Comparison of ENCODE assay signal across 13 mouse cellular contexts in the genomic region with DNA sequence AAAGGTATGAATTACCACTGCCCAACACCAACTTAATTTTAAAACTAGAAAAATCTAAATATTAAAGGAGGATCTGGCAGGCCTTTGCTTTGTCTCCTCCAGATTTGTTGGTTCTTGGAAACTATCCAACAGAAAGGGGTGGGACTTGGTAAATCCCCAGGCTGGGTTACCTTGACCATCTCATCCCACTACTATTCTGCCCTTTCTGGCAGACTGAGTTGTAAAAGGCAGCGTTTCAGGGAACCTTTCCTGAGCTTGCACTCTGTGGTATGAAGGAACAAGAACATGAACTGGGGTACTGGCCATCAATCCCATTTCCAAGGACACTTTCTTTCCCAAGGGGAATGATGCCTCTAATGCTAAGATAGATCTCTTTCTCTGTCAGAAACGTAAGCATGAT. TPM values are rescaled to one million over a fixed set of nuclear protein-coding genes. Genes with fewer than 3 reads are reported as not detected.
DNase-seq lines count a peak whose midpoint lies in the region; ATAC-seq and TF ChIP-seq lines count a peak whose summit lies in the region.
"Had no signal": no experiment of that assay in that cellular context is flagged by ENCODE, and none has a peak within 500 bp of the region (broad histone marks: within the 10 kb centered on the region; RNA-seq: fewer than 3 reads in every experiment).

No protein-coding gene starts in this region.

- H3K4me2 ChIP-seq in embryonic facial prominence, embryonic 13.5 days = no peak overlapping the region
- H3K4me2 ChIP-seq in lung, postnatal 0 days (replicated peaks; ENCODE audit: low read depth, low read length) = no peak overlapping the region
- H3K4me2 ChIP-seq: limb, embryonic 15.5 days had no signal

- H3K27me3 ChIP-seq in embryonic facial prominence, embryonic 13.5 days = no peaks in the 10 kb centered on the region
- no peaks in the 10 kb centered on the region for H3K27me3 ChIP-seq in embryonic facial prominence, embryonic 10.5 days (replicated peaks; ENCODE audit: low read depth, poor library complexity, severe bottlenecking)
- no peaks in the 10 kb centered on the region for H3K27me3 ChIP-seq in kidney, adult 2 months (replicated peaks; ENCODE audit: control insufficient read depth, insufficient read depth, low read length)
- no peaks in the 10 kb centered on the region for H3K27me3 ChIP-seq in lung, postnatal 0 days (replicated peaks; ENCODE audit: insufficient read depth, low read length)
- H3K27me3 ChIP-seq: limb, embryonic 15.5 days had no signal

- H3K9me3 ChIP-seq in embryonic facial prominence, embryonic 13.5 days = no peaks in the 10 kb centered on the region
- no peaks in the 10 kb centered on the region for H3K9me3 ChIP-seq in embryonic facial prominence, embryonic 10.5 days
- H3K9me3 ChIP-seq in lung, postnatal 0 days (ENCODE audit: low read length) = no peaks in the 10 kb centered on the region
- H3K9me3 ChIP-seq: forebrain, embryonic 10.5 days; limb, embryonic 15.5 days had no signal

- H3K36me3 ChIP-seq in embryonic facial prominence, embryonic 13.5 days = no peaks in the 10 kb centered on the region
- H3K36me3 ChIP-seq in embryonic facial prominence, embryonic 10.5 days (replicated peaks) = no peaks in the 10 kb centered on the region
- no peaks in the 10 kb centered on the region for H3K36me3 ChIP-seq in kidney, adult 2 months (ENCODE audit: control insufficient read depth, insufficient read depth, low read length)
- H3K36me3 ChIP-seq in lung, postnatal 0 days (ENCODE audit: insufficient read depth, low read length) = no peaks in the 10 kb centered on the region
- H3K36me3 ChIP-seq: forebrain, embryonic 10.5 days; limb, embryonic 15.5 days had no signal

- no peak for TF ChIP-seq POLR2A in kidney, adult 2 months (IDR thresholded peaks at IDR 0.05; ENCODE audit: low read depth, low read length)

- TF ChIP-seq EP300 in lung, postnatal 0 days (IDR thresholded peaks at IDR 0.05) = no peak

- 68% methylated on average over 2 of the region's 2 CpGs for WGBS in embryonic facial prominence, embryonic 13.5 days
- 79% methylated on average over 2 of the region's 2 CpGs for WGBS in embryonic facial prominence, embryonic 10.5 days
- 26% methylated on average over 2 of the region's 2 CpGs for WGBS in kidney, adult 2 months
- 45% methylated on average over 2 of the region's 2 CpGs for WGBS in lung, postnatal 0 days

- no peak for TF ChIP-seq CTCF in kidney, adult 2 months (conservative IDR thresholded peaks at IDR 0.05; ENCODE audit: insufficient read depth, insufficient read length, low read depth, low read length)
- no peak for TF ChIP-seq CTCF in lung, postnatal 0 days (IDR thresholded peaks at IDR 0.05)

- no peak overlapping the region for H3K4me3 ChIP-seq in embryonic facial prominence, embryonic 13.5 days
- no peak overlapping the region for H3K4me3 ChIP-seq in embryonic facial prominence, embryonic 10.5 days
- H3K4me3 ChIP-seq in kidney, adult 2 months (ENCODE audit: insufficient read depth, low read depth, low read length) = no peak overlapping the region
- no peak overlapping the region for H3K4me3 ChIP-seq in lung, postnatal 0 days (ENCODE audit: low read depth, low read length)
- H3K4me3 ChIP-seq: forebrain, embryonic 10.5 days; limb, embryonic 15.5 days had no signal

- peaks cover 25% of the 10 kb centered on the region for H3K4me1 ChIP-seq in embryonic facial prominence, embryonic 13.5 days
- peaks cover 32% of the 10 kb centered on the region for H3K4me1 ChIP-seq in embryonic facial prominence, embryonic 10.5 days
- peaks cover 42% of the 10 kb centered on the region for H3K4me1 ChIP-seq in kidney, adult 2 months (ENCODE audit: control insufficient read depth, insufficient read depth, low read length)
- peaks cover 53% of the 10 kb centered on the region; the same call in 1 of the 2 replicates for H3K4me1 ChIP-seq in lung, postnatal 0 days (ENCODE audit: insufficient read depth, low read depth, low read length)

- no peak for DNase-seq in embryonic facial prominence, embryonic 10.5 days (ENCODE audit: low spot score)
- DNase-seq in kidney, adult 2 months = peak; percentile 75
- DNase-seq in kidney, adult 11 months = no peak
- DNase-seq in lung, postnatal 0 days (ENCODE audit: low spot score) = no peak
- no peak for DNase-seq in lung, postnatal 14 days
- DNase-seq in kidney, postnatal 36 days = peak; percentile 34 to 52
- DNase-seq in gastrocnemius, adult 8-10 months (ENCODE audit: low spot score in 2 of 2) = no peak
- DNase-seq: gastrocnemius, postnatal 36 days; layer of hippocampus, adult 9-11 months; retina, postnatal 1 day had no signal

- no peak overlapping the region for H3K9ac ChIP-seq in embryonic facial prominence, embryonic 13.5 days
- H3K9ac ChIP-seq in lung, postnatal 0 days (replicated peaks; ENCODE audit: low read depth) = no peak overlapping the region
- H3K9ac ChIP-seq: limb, embryonic 15.5 days had no signal

- H3K27ac ChIP-seq in embryonic facial prominence, embryonic 13.5 days = peak overlapping the region; percentile 48; the same call in 1 of the 2 replicates
- no peak overlapping the region for H3K27ac ChIP-seq in embryonic facial prominence, embryonic 10.5 days (replicated peaks)
- H3K27ac ChIP-seq in kidney, adult 2 months (ENCODE audit: insufficient read depth, low read depth, low read length) = peak overlapping the region; percentile 75
- peak overlapping the region; percentile 83 for H3K27ac ChIP-seq in lung, postnatal 0 days (ENCODE audit: low read length)
- H3K27ac ChIP-seq: forebrain, embryonic 10.5 days had no signal

- ATAC-seq in embryonic facial prominence, embryonic 13.5 days (ENCODE audit: insufficient number of reproducible peaks, insufficient read depth, low FRiP score, low TSS enrichment, low read depth) = no peak
- no peak for ATAC-seq in lung, postnatal 0 days

RNA-seq across cellular contexts. Expression of a gene that starts 52.9 kb away (rescaled TPM):
- 16.0 and 16.1 TPM in 2 replicates for polyA plus RNA-seq in embryonic facial prominence, embryonic 13.5 days (2015; fragmentation: Nextera tagmentation; extraction: Ambion mirVana)
- polyA plus RNA-seq in embryonic facial prominence, embryonic 10.5 days (2016; fragmentation: Nextera tagmentation; extraction: Ambion mirVana) = 13.6 and 13.8 TPM in 2 replicates
- polyA plus RNA-seq in kidney, adult 2 months (2012; rRNA removed) = 65.5 and 80.0 TPM in 2 replicates
- polyA plus RNA-seq in lung, postnatal 0 days (2015; fragmentation: Nextera tagmentation; extraction: Ambion mirVana) = 26.5 and 34.9 TPM in 2 replicates
- 10 to 100 TPM; 39.3 to 51.9 (median 44.3) TPM for total RNA-seq in gastrocnemius, adult 8-10 months (2022)

Comparison
In these comparisons a context has a peak if more than half of its experiments do, and no peak if none do; other contexts are left out.
1. DNase-seq: peak in kidney, adult 2 months (single experiment) and kidney, postnatal 36 days (2 of 2); none in embryonic facial prominence, embryonic 10.5 days (single experiment), kidney, adult 11 months (single experiment), lung, postnatal 0 days (single experiment), lung, postnatal 14 days (single experiment) and gastrocnemius, adult 8-10 months (0 of 2).